Mouse (Mus musculus): ENCODE data around the gene Nbdy.

Gene Nbdy

GRCm38 (mm10) chrX:153723110-153723916, at the start of gene Nbdy:
TSS of gene Nbdy (plus strand) at chrX:153723590.
- peak; percentile 1 to 3 for DNase-seq (ENCODE audit: low spot score in 2 of 2)

GRCm38 (mm10) chrX:153695782-153696395, 27.5 kb upstream of the Nbdy start, which contains the start of gene Kctd12b:
TSS of gene Kctd12b (minus strand) at chrX:153696391.
- peak in 1 of 2 experiments; percentile 2 for DNase-seq (ENCODE audit: low spot score in 2 of 2)

- DNase-seq (ENCODE audit: low spot score in 2 of 2): no peak
Observed at GRCm38 (mm10) chrX:153700463-153700862, 22.9 kb upstream of the Nbdy start.

- DNase-seq (ENCODE audit: low spot score in 2 of 2): no peak
Observed at GRCm38 (mm10) chrX:153707735-153708134, 15.7 kb upstream of the Nbdy start.

- no peak for DNase-seq (ENCODE audit: low spot score in 2 of 2)
Observed at GRCm38 (mm10) chrX:153716716-153717115, 6.7 kb upstream of the Nbdy start.

- peak in 1 of 2 experiments; percentile 1 for DNase-seq (ENCODE audit: low spot score in 2 of 2)
Observed at GRCm38 (mm10) chrX:153719602-153720001, 3.8 kb upstream of the Nbdy start.

GRCm38 (mm10) chrX:153724400-153724799, 1.0 kb downstream of the Nbdy start:
- no peak for DNase-seq (ENCODE audit: low spot score in 2 of 2)

- DNase-seq (ENCODE audit: low spot score in 2 of 2): no peak
Observed at GRCm38 (mm10) chrX:153735697-153736096, 12.3 kb downstream of the Nbdy start.

GRCm38 (mm10) chrX:153742493-153742892, 19.1 kb downstream of the Nbdy start:
- DNase-seq (ENCODE audit: low spot score in 2 of 2): no peak

GRCm38 (mm10) chrX:153749230-153749629, 25.8 kb downstream of the Nbdy start:
- no peak for DNase-seq (ENCODE audit: low spot score in 2 of 2)
